Mouse (Mus musculus): Measurements from ENCODE around the gene Garem2. TPM values are rescaled to one million over a fixed set of nuclear protein-coding genes. Genes with fewer than 3 reads are reported as not detected.
A peak's percentile ranks its signal among the peaks of the same experiment; 100 is the strongest.

Garem2 gene
- total and polyA plus RNA-seq, 2 experiments from 2014 or later: 0.14 TPM; not detected in 1

- DNase-seq (ENCODE audit: low spot score) (no peak), ATAC-seq (ENCODE audit: insufficient read depth, low read depth) (no peak)
- Histone ChIP-seq H3K27ac (ENCODE audit: low read depth) (no peak overlapping the region), H3K4me1 (ENCODE audit: control insufficient read depth, insufficient read depth) (no peaks in the 10 kb centered on the region), H3K9me3 (replicated peaks; ENCODE audit: control insufficient read depth, low read length) (no peaks in the 10 kb centered on the region), H3K27me3 (ENCODE audit: control insufficient read depth, insufficient read depth, low read length) (no peaks in the 10 kb centered on the region), H3K36me3 (replicated peaks; ENCODE audit: control insufficient read depth, insufficient read depth, low read length) (no peaks in the 10 kb centered on the region), H3K9ac (replicated peaks; ENCODE audit: low read depth, low read length) (no peak overlapping the region), H3K4me2 (ENCODE audit: low read depth, low read length) (no peak overlapping the region), H3K4me3 (ENCODE audit: low read depth, low read length) (no peak overlapping the region)
- 91% methylated on average over 1 of the region's 1 CpGs for whole genome bisulfite sequencing
- TF ChIP-seq CTCF (IDR thresholded peaks at IDR 0.05; ENCODE audit: low read depth) (no peak), EP300 (IDR thresholded peaks at IDR 0.05; ENCODE audit: low read depth) (no peak)
Measured at GRCm38 (mm10) chr5:30098260-30098659, 6.7 kb upstream of the Garem2 start.

DNA sequence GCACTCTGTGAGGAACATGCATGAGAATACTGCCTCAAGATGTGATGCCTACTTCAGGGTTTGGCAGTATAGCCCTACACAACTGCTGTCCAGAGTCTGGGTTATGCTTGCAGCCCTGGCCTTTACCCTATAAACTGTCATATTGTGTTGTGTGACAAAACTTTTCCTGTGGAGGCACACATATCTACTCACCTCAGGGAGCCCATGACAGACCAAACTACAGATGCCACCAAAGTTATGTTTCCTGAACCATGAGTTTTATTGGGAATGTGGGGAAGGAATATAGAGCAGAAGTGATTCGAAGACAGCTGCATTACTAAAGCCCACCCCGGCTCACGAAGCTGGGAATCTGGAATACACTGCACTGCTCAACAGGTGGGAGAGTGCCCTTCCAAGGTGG, 1.6 kb upstream of the Garem2 start:
- Histone ChIP-seq H3K27me3 (ENCODE audit: control insufficient read depth, insufficient read depth, low read length) (peaks cover 49% of the 10 kb centered on the region), H3K9me3 (replicated peaks; ENCODE audit: control insufficient read depth, low read length) (no peaks in the 10 kb centered on the region), H3K4me1 (ENCODE audit: control insufficient read depth, insufficient read depth) (peaks cover 9% of the 10 kb centered on the region), H3K36me3 (replicated peaks; ENCODE audit: control insufficient read depth, insufficient read depth, low read length) (no peaks in the 10 kb centered on the region), H3K4me3 (ENCODE audit: low read depth, low read length) (no peak overlapping the region), H3K4me2 (ENCODE audit: low read depth, low read length) (no peak overlapping the region), H3K27ac (ENCODE audit: low read depth) (no peak overlapping the region), H3K9ac (replicated peaks; ENCODE audit: low read depth, low read length) (no peak overlapping the region)
- TF ChIP-seq CTCF (IDR thresholded peaks at IDR 0.05; ENCODE audit: low read depth): no peak
- TF ChIP-seq EP300 (IDR thresholded peaks at IDR 0.05; ENCODE audit: low read depth): no peak
- DNase-seq (ENCODE audit: low spot score) (no peak), ATAC-seq (ENCODE audit: insufficient read depth, low read depth) (no peak)
- WGBS: 71% methylated on average over 3 of the region's 3 CpGs

GRCm38 (mm10) chr5:30104339-30104738, 622 bp upstream of the Garem2 start:
- H3K4me3 ChIP-seq (ENCODE audit: low read depth, low read length): peak overlapping the region; percentile 48
- H3K9ac ChIP-seq (replicated peaks; ENCODE audit: low read depth, low read length): no peak overlapping the region
- TF ChIP-seq CTCF (IDR thresholded peaks at IDR 0.05; ENCODE audit: low read depth) (peak; percentile 50), EP300 (IDR thresholded peaks at IDR 0.05; ENCODE audit: low read depth) (no peak)
- peaks cover 50% of the 10 kb centered on the region for H3K27me3 ChIP-seq (ENCODE audit: control insufficient read depth, insufficient read depth, low read length)
- H3K9me3 ChIP-seq (replicated peaks; ENCODE audit: control insufficient read depth, low read length): no peaks in the 10 kb centered on the region
- ATAC-seq (ENCODE audit: insufficient read depth, low read depth) (no peak), DNase-seq (ENCODE audit: low spot score) (no peak)
- H3K4me2 ChIP-seq (ENCODE audit: low read depth, low read length): peak overlapping the region; percentile 73; the same call in 1 of the 2 replicates
- no peak overlapping the region for H3K27ac ChIP-seq (ENCODE audit: low read depth)
- no peaks in the 10 kb centered on the region for H3K36me3 ChIP-seq (replicated peaks; ENCODE audit: control insufficient read depth, insufficient read depth, low read length)
- WGBS: 5% methylated on average over 12 of the region's 12 CpGs
- peaks cover 9% of the 10 kb centered on the region for H3K4me1 ChIP-seq (ENCODE audit: control insufficient read depth, insufficient read depth)

- peaks cover 62% of the 10 kb centered on the region for H3K27me3 ChIP-seq (ENCODE audit: control insufficient read depth, insufficient read depth, low read length)
- H3K9me3 ChIP-seq (replicated peaks; ENCODE audit: control insufficient read depth, low read length): no peaks in the 10 kb centered on the region
- no peak within 1 kb of the TSS for H3K27ac ChIP-seq (ENCODE audit: low read depth)
- H3K4me1 ChIP-seq (ENCODE audit: control insufficient read depth, insufficient read depth): peaks cover 15% of the 10 kb centered on the region
- no peaks in the 10 kb centered on the region for H3K36me3 ChIP-seq (replicated peaks; ENCODE audit: control insufficient read depth, insufficient read depth, low read length)
- no peak for ATAC-seq (ENCODE audit: insufficient read depth, low read depth)
- peak within 1 kb of the TSS; percentile 36 for H3K9ac ChIP-seq (replicated peaks; ENCODE audit: low read depth, low read length)
- peak within 1 kb of the TSS; percentile 48 for H3K4me3 ChIP-seq (ENCODE audit: low read depth, low read length)
- no peak for DNase-seq (ENCODE audit: low spot score)
- no peak for TF ChIP-seq CTCF (IDR thresholded peaks at IDR 0.05; ENCODE audit: low read depth)
- no peak for TF ChIP-seq EP300 (IDR thresholded peaks at IDR 0.05; ENCODE audit: low read depth)
- 4% methylated on average over 29 of the region's 29 CpGs for WGBS
- H3K4me2 ChIP-seq (ENCODE audit: low read depth, low read length): peak within 1 kb of the TSS; percentile 73
Measured at GRCm38 (mm10) chr5:30105668-30106300, 823 bp downstream of the Garem2 start, which contains the start of gene 3110082J24Rik. Gene 3110082J24Rik, minus strand, starts transcription at chr5:30106086.

- Histone ChIP-seq H3K9ac (replicated peaks; ENCODE audit: low read depth, low read length) (no peak overlapping the region), H3K9me3 (replicated peaks; ENCODE audit: control insufficient read depth, low read length) (no peaks in the 10 kb centered on the region), H3K4me1 (ENCODE audit: control insufficient read depth, insufficient read depth) (peaks cover 22% of the 10 kb centered on the region), H3K27ac (ENCODE audit: low read depth) (no peak overlapping the region), H3K4me2 (ENCODE audit: low read depth, low read length) (no peak overlapping the region), H3K36me3 (replicated peaks; ENCODE audit: control insufficient read depth, insufficient read depth, low read length) (no peaks in the 10 kb centered on the region), H3K27me3 (ENCODE audit: control insufficient read depth, insufficient read depth, low read length) (peaks cover 69% of the 10 kb centered on the region), H3K4me3 (ENCODE audit: low read depth, low read length) (no peak overlapping the region)
- TF ChIP-seq EP300 (IDR thresholded peaks at IDR 0.05; ENCODE audit: low read depth) (no peak), CTCF (IDR thresholded peaks at IDR 0.05; ENCODE audit: low read depth) (no peak)
- ATAC-seq (ENCODE audit: insufficient read depth, low read depth) (no peak), DNase-seq (ENCODE audit: low spot score) (no peak)
- 38% methylated on average over 2 of the region's 2 CpGs for WGBS
Measured at GRCm38 (mm10) chr5:30106756-30107155, 1.8 kb downstream of the Garem2 start.

DNA sequence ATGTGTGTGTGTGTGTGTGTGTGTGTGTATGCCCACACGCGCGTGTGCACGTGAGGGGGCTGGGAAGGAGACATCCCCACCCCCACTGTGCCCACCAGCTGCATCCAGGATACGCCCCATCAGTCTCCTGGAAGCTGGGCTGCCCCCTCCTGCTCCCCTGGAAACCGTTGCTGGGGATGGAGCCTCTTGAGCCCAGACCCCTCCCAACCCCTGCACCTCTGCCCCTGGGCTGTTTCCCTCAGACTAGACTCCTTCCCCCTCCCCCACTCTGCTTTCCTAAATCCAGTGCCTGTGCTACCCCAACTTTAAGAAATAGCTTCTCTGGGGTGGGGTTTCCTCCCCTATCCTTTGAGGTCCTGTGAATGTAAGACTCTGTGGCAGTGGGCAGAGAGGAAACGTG, 2.2 kb downstream of the Garem2 start:
- Histone ChIP-seq H3K9me3 (replicated peaks; ENCODE audit: control insufficient read depth, low read length) (no peaks in the 10 kb centered on the region), H3K27ac (ENCODE audit: low read depth) (no peak overlapping the region), H3K4me2 (ENCODE audit: low read depth, low read length) (no peak overlapping the region), H3K4me1 (ENCODE audit: control insufficient read depth, insufficient read depth) (peaks cover 22% of the 10 kb centered on the region), H3K9ac (replicated peaks; ENCODE audit: low read depth, low read length) (no peak overlapping the region), H3K4me3 (ENCODE audit: low read depth, low read length) (no peak overlapping the region), H3K27me3 (ENCODE audit: control insufficient read depth, insufficient read depth, low read length) (peaks cover 74% of the 10 kb centered on the region), H3K36me3 (replicated peaks; ENCODE audit: control insufficient read depth, insufficient read depth, low read length) (no peaks in the 10 kb centered on the region)
- ATAC-seq (ENCODE audit: insufficient read depth, low read depth) (no peak), DNase-seq (ENCODE audit: low spot score) (no peak)
- WGBS: 16% methylated on average over 7 of the region's 7 CpGs
- TF ChIP-seq CTCF (IDR thresholded peaks at IDR 0.05; ENCODE audit: low read depth): no peak
- TF ChIP-seq EP300 (IDR thresholded peaks at IDR 0.05; ENCODE audit: low read depth): no peak

All from heart, postnatal 0 days (tissue).